Mouse (Mus musculus): ENCODE measurements around the gene Krt28.
A peak's percentile ranks its signal among the peaks of the same experiment; 100 is the strongest.

The Krt28 gene

DNA sequence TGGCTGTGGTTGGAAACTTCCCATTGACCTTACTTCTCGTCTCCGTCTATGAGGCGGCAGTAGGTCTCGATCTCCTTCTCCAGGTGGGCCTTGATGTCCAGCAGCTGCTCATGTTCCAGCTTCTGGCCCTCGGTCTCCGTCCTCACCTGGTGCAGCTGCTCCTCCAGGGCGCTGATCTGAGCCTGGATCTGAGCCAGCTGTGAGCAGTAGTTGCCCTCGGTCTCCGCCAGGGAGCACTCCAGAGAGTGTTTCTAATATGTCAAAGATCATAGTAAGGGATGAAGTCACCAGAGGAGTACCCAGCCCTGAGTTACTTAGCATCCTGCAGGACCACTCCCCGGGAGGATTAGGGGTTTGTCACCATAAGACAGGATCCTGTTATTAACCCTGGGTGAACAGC, 7.9 kb downstream of the Krt28 start:
- DNase-seq (ENCODE audit: low spot score in 2 of 2), result no peak

DNA sequence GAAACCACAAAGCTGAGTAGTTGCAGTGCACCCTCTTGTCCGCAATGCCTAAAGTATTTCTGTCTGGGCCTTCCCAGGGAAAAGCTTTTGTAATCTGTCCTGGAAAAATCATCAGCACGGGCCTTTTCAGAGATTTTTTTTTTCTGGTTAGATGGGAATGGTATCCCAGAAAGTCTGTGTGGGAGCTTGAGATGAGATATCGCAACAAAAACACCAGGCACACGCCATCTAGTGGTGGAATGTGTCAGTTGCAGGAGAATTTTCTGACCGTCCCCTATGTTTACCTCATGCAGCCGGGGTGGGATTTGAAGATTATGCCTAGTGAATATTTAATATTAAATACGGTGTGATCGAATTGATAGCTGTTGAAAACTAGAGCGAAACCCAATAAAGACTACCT, 10.3 kb downstream of the Krt28 start:
- peak in 1 of 2 experiments; percentile 17 for DNase-seq (ENCODE audit: low spot score in 2 of 2)

DNA sequence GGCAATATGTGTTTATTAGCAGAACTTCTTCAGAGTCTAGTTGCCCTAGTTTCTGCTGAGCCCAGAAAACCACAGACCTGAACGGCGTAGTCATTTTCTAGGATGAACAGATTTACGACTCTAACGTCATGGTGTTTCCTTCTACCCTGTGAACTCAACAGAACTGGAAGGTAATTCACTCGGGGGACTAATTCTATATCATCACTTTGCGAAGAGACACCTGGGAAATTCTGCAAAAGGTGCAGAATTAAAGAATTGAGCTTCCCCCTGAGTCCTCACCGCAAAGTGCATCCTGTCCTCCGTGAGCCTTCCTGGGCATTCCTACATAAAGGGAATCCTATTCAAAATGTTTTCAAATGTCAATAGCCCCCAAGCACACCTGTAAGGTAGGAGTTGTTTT, 13.3 kb downstream of the Krt28 start:
- no peak for DNase-seq (ENCODE audit: low spot score in 2 of 2)

DNA sequence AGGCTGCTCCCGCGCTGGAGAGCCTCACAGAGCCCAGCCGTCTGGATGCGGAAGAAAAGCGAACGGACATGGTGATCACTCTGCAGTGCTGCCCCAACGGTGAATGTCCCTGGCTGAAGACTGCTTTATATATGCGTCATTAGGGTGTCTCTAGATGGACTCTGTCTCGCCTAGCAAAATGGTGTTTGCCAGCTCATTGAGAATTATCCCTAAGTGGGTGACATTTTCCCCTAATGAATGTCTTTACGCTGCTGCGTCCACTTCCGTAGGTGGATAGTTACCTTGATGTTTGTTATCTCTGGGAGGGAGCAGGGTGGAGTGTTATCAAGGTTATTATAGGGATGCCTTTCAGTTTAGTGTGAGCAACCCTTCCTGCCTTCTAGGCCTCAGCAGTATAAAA, 23.7 kb downstream of the Krt28 start, which contains the start of gene Krt27:
Krt27 (minus strand) TSS at position 101 of the 400 bp plus-strand sequence.
- DNase-seq (ENCODE audit: low spot score in 2 of 2), result no peak

DNA sequence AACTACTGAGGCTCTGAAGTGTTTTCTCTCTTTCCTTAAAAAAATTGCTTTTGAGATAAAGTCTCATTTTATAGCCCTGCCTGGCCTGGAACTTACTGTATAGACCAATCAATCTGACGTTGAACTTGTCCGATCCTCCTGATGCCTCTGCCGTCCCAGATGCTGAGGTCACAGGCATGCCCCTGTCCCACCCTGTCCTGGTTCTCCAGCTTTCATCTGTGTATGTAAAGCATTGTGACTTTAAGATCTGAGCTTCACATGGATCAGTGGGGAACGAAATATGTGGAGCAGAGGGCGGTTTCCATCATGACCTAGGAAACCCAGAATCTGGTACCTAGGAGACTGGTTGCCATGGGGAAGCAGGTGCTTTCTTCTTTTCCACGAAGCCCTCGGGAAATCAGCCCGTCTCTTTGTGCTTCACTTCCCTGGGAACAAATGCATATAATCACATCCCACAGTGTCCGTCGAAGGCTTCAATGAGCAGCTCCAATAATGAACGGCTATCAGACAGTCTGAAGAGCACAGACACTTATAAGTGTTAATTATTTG, 35.3 kb downstream of the Krt28 start:
- no peak for DNase-seq (ENCODE audit: low spot score in 2 of 2)

DNA sequence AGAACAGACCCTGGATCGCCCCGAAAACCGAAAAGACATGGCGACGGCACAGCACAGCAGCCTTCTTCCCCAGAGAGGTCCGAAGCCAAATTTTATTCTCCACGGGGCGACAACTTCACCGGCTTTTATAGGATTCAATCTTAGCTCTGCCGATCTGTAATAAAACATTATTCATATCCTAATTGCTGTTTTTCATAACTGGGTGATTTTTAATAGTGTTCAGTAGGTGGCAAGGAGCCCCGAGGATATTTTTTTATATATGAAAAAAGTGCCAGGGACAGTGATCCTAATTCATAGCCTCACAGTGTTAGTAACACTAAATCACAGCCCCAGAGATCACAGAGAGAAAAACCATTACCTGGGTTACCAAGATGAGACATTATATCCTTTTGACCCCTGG, 36.8 kb downstream of the Krt28 start, which contains the start of gene Krt26:
Krt26 (minus strand) TSS at position 101 of the 400 bp plus-strand sequence.
- DNase-seq (ENCODE audit: low spot score in 2 of 2), result no peak

DNA sequence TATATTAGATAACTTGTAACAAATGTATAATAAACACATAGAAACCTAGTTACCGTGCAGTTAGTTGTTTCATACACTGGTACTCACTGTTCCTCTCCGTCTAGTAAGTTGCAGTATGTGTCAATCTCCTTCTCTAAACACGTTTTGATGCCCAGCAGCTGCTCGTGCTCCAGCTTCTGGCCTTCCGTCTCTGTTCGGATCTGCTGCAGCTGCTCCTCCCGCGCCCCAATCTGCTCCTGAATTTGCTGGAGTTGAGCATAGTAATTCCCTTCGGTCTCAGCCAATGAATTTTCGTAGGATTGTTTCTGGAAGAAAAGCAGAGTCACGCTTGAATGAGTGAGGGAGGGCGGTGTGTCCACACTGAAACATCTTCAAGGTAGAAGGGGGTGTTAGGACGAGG, 41.3 kb downstream of the Krt28 start:
- no peak for DNase-seq (ENCODE audit: low spot score in 2 of 2)

DNA sequence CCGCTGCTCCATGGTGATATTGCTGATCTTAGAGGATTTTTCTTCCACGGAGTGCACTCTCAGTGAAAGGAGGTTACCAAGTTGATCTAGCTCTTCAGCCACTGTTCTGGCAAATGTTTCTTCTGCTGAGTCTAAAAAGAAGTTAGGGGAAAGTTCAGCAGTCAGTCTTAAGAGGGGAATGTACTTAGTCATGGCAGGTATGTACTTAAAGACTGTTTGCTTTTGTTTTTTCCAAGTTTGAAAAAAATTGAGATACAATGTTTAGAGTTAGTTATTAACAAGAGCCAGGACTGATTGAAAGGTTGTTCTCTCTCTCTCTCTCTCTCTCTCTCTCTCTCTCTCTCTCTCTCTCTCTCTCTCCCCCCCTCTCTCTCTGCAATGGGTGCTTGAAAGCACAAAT, 45.0 kb downstream of the Krt28 start:
- DNase-seq (ENCODE audit: low spot score in 2 of 2), result no peak

DNA sequence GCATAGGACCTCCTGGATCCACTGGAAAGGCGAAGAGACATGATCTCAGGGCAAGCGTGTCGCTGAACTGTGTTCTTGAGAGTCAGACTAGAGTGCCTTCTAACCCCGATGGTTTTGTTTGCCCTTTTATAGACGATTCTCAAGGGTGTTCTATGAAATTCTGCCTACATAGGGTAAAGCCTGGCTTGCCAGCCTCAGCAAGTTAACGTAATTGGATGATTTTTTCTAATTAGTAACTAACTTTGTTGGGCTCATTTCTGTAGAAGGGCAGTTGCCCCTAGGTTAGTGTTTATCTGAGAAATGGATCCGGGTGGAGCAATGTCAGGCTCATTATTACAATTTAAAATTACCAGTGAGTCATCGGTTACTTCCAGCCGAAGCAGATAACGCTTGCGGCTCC, 51.9 kb downstream of the Krt28 start, which contains the start of gene Krt25:
Krt25 (minus strand) TSS at position 101 of the 400 bp plus-strand sequence.
- DNase-seq (ENCODE audit: low spot score in 2 of 2), result no peak

DNA sequence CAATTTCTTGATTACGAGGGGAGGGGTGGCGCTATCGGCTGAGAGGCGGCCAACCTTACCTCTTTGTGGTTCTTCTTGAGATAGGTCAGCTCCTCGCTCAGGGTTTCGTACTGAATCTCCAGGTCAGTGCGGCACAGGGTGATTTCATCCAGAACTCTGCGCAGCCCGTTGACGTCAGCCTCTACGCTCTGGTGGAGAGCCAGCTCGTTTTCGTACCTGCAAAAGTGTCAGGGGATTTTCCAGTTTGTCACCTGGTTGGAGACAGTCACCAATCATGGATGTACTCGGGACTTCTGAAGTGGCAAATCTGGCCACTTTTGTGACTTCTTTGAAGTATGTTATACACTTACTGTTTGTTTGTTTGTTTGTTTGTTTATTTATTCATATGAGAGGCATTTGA, 53.6 kb downstream of the Krt28 start:
- DNase-seq (ENCODE audit: low spot score in 2 of 2), result no peak

DNA sequence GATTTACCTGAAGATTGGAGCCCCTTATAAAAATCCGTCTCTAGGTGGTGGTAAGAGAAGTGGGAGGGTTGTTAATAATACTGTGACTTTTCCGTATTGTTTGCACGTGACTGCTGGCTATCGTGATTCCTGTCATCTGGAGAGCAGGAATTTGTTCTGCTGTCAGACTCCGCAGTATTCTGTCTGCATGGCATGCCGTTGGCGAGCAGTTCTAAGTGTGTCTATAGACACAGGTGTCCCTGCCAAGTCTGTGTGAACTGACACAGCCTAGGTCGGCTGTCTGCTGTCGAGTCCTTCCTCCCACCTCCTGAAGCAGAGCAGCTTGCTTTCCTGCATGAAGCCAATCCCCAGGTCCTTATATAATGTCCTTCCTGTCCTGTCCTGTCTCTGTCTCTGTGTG, 55.6 kb downstream of the Krt28 start:
- no peak for DNase-seq (ENCODE audit: low spot score in 2 of 2)

DNA sequence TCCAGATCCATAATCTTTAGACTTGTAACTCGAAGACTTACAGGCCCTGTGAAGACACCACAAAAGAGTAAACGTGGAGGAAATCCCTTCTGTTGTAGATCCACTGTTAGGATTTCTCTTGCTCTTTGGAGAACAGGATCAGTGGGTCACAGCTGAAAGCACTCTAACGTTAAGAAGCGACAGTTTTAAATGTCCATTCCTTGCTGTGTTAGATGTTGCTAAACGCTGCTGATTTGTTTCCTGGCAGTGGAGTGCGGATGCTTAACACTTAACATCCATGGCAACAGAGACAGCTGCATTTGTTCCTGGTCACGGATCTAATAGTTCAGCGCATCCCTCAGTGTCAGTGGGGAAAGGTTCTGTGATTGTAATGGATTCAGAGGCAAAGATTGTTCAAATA, 58.2 kb downstream of the Krt28 start:
- DNase-seq (ENCODE audit: low spot score in 2 of 2), result no peak
